Mouse (Mus musculus) frontal cortex, postnatal 10 days (tissue): ENCODE measurements around the gene Klhl36.
"Not testable (repeated sequence)": the region's sequence is repeated elsewhere in the genome, so short reads cannot be mapped to it uniquely, and the experiment has no call there.

Experiments used
- DNase-seq, 2 experiments: peaks; one replicate each; pipeline ENCODE4 v3.0.0; 2022; ENCODE audit warnings: low spot score in 2 of 2, mixed read lengths in 1 of 2

Klhl36 gene

GRCm38 (mm10) chr8:119835270-119835669, 26.8 kb upstream of the Klhl36 start:
- DNase-seq, result no peak

GRCm38 (mm10) chr8:119836831-119837230, 25.2 kb upstream of the Klhl36 start:
- DNase-seq, result no peak

DNA sequence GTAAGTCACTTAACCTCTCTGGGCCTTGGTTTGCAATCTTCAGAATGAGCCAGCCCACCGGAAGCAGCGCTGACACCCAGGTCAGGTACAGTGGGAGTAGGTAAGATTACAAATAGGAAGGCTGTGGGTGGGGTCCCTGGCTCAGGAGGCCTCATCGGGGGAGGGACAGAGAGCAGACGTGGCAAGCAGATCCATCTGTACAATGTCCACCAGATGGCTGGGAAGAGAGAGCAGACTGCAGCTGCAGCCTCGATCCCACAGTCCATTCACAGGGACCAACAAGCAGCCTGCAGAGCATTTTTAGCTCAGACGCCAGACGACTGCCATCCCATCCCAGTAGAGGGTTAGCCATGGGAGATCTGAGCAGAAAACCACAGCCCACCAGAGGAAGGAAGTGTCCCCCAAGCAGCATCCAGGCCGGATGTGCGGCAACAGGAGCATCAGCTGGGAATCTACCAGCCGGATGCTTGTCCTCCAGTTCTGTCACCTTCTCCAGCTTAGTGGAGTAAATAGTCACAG, 24.5 kb upstream of the Klhl36 start:
- DNase-seq, result no peak

GRCm38 (mm10) chr8:119838100-119838982, 23.7 kb upstream of the Klhl36 start:
- DNase-seq, result no peak

- no peak for DNase-seq
These were observed 23.1 kb upstream of the Klhl36 start for GRCm38 (mm10) chr8:119838983-119839340.

DNA sequence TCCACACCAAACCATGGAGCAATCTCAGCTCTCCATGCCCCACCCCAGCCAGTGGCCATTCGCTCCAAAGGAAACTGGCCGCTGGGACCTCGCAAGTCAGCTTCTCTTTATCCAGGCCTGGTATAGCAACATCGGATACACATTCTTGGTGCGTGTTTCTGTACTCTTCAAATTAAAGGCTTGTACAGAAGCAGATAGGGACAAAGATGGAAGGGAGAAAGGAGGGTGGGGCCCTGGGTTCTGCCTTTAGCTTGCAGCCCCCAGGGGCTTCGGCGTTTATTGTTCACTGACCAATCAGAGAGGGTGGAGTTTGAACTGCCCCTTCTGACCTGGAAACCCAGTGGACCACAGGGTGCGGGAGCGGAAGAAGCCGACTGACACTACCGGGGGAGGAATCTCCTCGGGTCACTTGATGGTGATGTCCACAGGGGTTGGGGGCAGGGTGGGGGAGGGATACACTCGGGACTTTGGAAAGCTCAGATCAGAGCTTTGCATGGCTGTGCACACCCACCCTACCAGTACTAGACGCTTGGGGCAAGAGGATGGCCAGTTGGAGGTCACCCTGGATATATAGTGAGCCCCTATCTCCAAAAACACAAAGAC, 22.5 kb upstream of the Klhl36 start:
- no peak for DNase-seq

DNA sequence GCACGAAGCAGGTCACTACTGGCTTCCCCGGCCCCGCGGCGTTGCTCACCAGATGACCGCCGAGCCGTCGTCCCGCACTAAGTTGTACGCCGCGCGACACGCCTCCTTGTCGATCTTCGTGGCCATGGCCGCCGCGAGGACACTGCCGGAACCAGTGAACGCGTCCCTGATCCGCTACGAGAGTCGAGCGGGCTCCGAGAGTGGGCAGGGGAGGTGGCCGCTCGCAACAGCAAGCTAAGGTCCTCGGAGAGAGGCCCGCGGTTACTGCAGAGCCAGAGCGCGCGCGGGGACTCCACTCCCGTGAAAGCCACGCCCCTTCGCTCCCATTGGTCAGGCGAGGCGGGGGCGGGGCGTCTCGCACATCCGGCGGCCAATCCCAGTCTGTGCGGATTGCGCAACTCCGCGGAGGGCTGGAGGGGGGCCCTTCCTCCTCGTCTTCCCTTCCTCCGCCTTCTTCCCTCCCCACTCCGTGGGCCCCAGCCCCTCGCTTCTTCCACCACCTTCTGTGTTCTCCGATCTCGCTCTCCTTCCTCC, 21.7 kb upstream of the Klhl36 start, which contains the start of gene Cotl1:
TSS of gene Cotl1 (minus strand) at position 270 of the 534 bp plus-strand sequence.
- peak; percentile 96 to 98 for DNase-seq

DNA sequence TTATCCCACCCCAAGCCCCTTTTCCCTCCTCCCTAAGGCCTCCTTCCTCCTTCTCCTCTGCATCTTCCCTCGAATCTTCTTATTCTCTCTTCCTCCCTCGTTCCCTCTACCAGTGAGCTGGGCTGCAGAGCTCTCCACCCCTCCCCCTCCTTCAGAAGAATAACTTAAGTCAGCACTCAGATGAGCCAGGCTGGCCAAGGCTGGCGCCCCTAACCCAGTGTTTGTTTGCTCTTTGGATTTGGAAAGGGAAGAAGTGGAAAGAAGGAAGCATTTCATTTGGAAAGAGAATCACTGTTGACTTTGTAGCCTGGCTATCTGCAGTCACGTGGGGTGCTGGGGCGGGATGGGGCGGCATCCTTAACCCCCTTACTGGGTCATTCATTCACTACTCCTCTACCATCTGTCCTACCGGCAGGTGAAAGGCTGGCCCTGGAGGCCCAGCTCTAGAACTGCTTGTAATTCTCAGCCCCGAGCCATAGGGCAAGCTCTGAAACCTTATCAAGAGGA, 21.1 kb upstream of the Klhl36 start:
- DNase-seq, result no peak

GRCm38 (mm10) chr8:119843444-119843843, 18.6 kb upstream of the Klhl36 start:
- peak in 1 of 2 experiments; percentile 74 for DNase-seq

GRCm38 (mm10) chr8:119844577-119844976, 17.5 kb upstream of the Klhl36 start:
- no peak for DNase-seq

DNA sequence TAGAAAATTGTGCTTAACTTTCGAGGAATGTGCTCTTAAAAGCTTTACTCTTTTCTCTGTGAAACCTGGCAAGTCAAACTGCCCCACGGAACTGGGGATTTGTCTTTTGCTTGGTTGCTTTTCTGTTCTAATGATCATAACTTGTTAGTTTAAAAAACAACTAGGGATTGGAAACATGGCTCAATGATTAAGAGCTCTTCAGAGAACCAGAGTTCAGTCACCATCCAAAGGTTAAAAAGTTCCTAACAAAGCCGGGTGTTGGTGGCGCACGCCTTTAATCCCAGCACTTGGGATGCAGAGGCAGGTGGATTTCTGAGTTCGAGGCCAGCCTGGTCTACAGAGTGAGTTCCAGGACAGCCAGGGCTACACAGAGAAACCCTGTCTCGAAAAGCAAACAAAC, 16.3 kb upstream of the Klhl36 start:
- DNase-seq, result not testable (repeated sequence)

- no peak for DNase-seq
These were observed 14.7 kb upstream of the Klhl36 start for GRCm38 (mm10) chr8:119847232-119847922.

DNA sequence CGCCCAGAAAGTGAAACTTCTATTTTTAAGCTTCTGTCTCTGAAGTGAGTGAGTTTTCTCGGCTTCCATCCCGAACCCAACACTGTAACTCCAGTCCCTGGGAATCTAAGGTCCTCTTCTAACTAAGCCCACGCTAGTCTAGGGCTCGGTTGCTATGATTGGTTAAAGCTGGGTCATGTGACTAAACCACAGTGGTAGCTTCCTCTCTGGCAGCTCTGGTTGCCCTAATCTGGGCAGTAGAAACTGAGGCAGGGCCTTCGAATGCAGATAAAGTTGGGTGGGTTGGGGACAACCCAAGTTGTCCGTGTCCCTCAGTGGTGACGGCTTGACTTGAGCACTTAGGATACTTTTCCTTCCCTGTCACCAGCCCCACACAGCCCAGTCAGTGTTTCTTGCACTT, 8.5 kb upstream of the Klhl36 start:
- DNase-seq, result no peak

DNA sequence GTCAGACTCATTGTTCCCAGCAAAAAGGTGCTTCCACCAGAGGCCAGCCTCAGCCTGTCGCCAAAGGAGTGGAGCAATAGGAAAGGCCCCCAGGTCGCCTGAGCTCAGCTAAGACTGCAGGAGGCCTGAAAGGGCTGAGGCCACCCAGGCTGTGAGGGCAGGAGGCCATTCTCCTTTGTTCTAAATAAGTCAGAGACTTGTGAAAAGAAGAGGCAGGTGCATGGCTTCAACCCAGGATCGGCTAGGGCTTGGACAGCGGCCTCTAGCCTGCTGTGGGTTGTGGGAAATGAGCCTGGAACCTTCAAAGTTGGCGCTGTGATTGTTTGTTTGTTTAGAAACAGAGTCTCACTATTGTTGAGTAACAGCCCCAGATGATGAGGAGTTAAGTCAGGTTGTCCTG, 8.0 kb upstream of the Klhl36 start:
- DNase-seq, result no peak

GRCm38 (mm10) chr8:119855656-119856055, 6.4 kb upstream of the Klhl36 start:
- no peak for DNase-seq

GRCm38 (mm10) chr8:119857767-119858166, 4.3 kb upstream of the Klhl36 start:
- DNase-seq, result no peak

DNA sequence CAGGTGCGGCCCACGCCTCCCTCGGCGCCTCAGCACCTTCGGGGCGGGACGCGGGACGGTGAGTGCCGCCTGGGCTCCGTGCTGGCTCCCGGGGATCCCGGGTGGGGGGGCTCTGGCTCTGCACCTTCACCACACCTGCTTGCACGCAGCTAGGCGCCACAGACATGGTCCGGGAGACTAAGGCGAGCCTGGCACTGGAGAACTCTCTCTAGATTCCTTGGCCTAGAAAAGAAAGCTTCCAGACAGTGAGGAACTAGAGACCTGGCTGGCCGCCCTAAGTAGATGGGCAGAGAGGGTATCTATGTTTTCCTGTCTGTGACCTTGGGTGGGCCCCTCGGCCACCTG, 296 bp downstream of the Klhl36 start:
- DNase-seq, result no peak

DNA sequence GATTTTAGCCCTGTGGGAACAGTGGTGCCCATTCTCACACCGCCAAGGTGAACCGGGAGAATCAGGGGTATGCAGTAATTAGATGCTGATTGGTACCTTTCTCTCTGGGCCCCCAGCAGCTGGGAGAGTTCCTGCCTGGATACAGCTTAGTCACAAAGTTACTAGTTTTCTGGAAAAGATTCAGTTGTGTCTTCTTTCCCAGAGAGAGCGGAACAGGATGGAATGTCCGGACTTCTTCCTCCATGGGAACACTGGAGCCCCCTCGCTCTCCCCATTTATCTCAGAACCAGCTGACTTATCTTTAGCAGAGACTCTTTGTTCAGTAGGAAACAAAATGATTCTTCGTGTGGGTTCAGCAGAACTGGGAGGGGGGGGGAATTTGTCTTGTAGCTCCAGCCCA, 683 bp downstream of the Klhl36 start:
- DNase-seq, result no peak

- DNase-seq, result no peak
These were observed 7.5 kb downstream of the Klhl36 start for GRCm38 (mm10) chr8:119869616-119870015.

DNA sequence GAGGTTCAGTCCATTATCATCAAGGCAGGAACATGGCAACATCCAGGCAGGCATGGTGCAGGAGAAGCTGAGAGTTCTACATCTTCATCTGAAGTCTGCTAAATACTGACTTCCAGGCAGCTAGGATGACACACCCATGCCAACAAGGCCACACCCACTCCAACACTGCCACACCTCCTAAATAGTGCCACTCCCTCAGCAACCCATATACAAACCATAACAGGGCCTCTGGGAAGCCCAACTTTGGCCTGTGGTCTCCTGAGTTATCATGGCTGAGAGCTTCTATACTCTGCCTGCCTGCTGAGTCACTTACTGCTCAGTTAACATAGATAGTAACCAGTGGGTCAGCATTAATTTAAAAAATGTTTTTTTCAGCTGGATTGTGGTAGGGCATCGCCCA, 11.1 kb downstream of the Klhl36 start:
- DNase-seq, result no peak

GRCm38 (mm10) chr8:119881301-119881700, 19.2 kb downstream of the Klhl36 start:
- DNase-seq, result no peak

DNA sequence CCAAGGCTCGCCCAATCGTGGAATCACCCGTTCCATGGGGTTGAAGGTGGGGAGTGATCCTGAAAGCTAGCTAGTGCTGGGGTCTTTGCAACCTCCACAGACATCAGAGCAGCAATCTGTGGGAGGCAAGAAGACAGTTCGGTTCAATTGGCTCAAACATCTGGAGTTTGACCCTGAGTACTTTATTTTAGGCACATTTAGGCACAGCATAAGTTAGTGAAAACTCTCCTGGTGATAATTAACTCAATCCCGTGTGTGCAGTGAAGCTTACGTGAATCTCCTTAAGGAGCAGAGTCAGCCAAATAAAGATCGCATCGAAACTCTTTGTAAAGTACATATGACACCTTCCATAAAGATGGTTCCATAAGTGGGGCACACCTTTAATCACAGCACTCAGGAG, 19.9 kb downstream of the Klhl36 start:
- no peak for DNase-seq
